Mouse (Mus musculus) CD4-positive, CD25-positive, alpha-beta regulatory T cell, adult 4 months (primary cell): ENCODE measurements around the gene Olfr1510. TPM values are rescaled to one million over a fixed set of nuclear protein-coding genes. Genes with fewer than 3 reads are reported as not detected.
"Not testable (repeated sequence)": the region's sequence is repeated elsewhere in the genome, so short reads cannot be mapped to it uniquely, and the experiment has no call there.

Source experiments
- ATAC-seq: one replicate; pipeline ENCODE4 v1.8.0; 2017
- polyA plus RNA-seq, 2 experiments: library from polyadenylated mRNA; unstranded; fragments of 100-300 nt; shearing (Covaris generic); gene quantifications; one replicate each; pipeline ENCODE4 v1.2.1; 2017

Gene Olfr1510
- polyA plus RNA-seq: not detected

DNA sequence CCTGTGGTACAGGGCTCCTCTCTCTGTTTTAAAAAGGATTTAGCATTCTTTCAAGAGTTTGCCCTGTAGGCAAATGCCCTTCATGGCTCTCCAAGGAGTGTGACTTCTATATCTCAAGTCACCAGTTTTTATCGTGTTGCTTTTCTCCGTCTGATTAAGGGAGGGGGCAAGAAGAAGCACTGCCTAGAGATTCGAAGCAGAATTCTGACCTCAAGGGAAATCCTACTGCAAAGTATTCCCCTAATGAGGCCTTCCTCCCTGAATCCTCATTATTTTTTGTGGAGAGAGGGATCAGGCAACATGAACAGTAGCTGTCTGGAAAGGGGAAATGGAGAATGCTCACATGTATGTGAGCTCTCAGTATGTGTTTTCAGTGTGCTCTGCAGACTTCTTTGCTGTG is at the start of gene Olfr1510:
Olfr1510 (minus strand) TSS at position 101 of the 400 bp plus-strand sequence.
- no peak for ATAC-seq

DNA sequence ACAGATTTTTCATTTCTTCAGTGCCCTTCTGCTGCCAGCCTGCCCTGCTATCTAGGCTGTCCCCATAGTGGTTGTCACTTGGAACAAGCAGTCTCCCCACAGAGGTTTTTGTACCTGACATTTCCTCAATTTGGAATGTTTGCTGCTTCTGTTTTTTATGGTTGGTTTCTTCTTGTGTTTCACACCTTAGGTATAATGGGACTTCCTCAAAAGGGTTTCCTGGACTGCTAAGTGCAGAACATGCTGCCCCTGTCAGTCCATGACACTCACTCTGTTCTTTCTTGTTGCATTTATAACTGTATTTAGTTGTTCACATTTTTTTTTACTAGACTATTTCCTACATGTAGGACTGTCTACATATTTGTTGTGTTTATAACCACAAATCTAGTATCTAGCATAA is 47.8 kb upstream of the Olfr1510 start:
- no peak for ATAC-seq

DNA sequence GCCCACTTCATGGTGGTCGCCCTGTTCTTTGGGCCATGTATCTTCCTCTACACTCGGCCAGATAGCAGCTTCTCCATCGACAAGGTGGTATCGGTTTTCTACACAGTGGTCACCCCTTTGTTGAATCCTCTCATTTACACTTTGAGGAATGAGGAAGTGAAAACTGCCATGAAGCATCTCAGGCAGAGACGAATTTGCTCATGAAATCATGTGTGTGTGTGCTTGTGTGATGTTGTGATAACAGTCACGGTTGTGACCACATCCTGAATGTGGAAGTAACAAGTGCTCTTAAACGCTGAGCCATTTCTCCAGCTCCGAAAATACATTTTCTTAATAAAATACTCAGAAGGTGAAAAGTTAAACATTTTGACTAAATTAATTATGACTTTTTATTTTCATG is 37.0 kb upstream of the Olfr1510 start:
- ATAC-seq: peak; percentile 37

DNA sequence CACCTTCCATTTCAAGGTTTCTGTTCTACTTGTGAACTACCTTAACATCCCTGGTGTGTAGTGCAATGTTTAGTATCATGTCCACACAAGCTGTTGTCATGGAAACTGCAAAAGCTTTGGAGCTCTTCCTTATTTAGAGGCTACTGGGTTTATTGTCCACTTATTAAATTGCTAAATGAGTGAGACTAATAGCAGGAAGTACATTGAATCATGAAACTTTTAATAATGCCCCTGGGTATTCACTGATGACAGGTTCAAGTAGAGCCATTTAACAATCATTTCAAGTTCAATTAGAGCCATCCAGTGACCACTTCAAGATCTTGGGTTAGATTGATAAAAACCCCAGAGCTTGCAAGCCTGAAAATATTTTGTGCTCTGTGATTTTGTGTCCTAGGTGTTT is 28.5 kb upstream of the Olfr1510 start, which contains the start of gene Olfr1509:
Olfr1509 (plus strand) TSS at position 301 of the 400 bp plus-strand sequence.
- no peak for ATAC-seq

DNA sequence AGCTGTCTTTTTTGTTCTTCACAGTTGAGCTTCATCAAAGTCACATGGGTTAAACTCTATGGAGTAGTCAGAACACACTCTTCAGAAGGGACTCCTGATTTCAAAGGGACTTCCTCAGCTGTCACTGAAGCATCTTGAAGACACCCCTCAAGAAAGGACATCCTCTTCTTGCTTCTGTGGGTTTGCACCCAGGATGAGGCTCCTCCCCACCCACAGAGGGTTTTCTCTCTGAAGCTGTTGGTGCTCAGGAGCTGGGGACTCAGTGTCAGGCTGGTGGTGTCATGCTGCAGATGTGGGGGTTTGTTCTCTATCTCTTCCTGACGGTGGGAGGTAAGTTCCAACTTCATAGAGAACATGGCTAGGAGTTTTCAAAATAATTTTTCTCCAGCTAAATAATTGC is 13.5 kb upstream of the Olfr1510 start:
- ATAC-seq: no peak

DNA sequence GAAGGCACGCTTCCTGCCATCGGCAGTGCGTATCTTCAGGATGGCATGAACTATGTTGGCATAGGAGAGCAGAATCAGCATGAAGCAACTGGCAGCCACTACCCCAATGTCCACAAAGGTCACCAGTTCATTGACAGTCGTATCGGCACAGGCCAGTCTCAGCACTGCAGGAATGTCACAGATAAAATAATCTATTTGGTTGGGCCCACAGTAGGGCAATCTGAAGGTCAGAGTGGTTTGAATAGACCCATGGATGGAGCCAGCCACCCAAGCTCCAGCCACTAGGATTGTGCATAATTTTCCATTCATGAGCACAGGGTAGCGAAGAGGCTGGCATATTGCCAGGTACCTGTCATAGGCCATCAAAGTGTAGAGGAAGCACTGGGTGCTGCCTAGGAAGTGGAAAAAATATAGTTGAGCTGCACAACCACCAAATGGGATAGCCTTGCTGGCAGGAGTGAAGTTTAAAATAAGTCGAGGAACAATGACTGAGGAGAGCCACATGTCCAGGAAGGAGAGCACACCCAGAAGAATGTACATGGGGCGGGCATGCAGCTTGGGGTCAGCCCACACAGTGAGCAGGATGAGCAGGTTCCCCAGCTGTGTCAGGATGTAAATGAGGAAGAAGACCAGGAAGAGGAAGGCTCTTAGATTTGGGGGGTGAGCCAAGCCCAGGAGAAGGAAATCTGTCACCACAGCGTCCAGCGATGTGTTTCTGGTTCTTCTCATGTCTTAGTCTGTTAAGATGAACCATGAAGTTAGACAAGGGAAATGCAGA is 3.8 kb downstream of the Olfr1510 start:
- ATAC-seq: not testable (repeated sequence)

DNA sequence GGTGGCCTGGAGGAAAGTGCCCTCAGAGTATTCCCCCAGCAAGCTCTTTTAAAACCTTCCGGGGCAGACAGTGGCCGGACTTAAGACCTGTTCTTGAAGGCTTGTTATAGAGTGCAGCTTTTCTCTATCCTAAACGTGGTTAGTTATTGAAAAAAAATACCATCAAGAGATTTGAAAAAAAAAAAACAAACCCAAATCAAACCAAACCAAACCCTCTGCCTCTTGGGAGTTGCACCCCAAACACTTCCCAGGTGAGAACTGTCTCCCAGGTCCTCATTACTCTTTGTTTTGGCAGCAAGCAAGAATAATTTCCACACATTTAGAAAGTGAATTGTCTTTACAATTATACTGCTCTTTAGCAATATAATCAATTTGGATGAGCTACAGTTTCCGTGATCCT is 16.9 kb downstream of the Olfr1510 start, which contains the start of gene Olfr1511:
Olfr1511 (minus strand) TSS at position 101 of the 400 bp plus-strand sequence.
- no peak for ATAC-seq

DNA sequence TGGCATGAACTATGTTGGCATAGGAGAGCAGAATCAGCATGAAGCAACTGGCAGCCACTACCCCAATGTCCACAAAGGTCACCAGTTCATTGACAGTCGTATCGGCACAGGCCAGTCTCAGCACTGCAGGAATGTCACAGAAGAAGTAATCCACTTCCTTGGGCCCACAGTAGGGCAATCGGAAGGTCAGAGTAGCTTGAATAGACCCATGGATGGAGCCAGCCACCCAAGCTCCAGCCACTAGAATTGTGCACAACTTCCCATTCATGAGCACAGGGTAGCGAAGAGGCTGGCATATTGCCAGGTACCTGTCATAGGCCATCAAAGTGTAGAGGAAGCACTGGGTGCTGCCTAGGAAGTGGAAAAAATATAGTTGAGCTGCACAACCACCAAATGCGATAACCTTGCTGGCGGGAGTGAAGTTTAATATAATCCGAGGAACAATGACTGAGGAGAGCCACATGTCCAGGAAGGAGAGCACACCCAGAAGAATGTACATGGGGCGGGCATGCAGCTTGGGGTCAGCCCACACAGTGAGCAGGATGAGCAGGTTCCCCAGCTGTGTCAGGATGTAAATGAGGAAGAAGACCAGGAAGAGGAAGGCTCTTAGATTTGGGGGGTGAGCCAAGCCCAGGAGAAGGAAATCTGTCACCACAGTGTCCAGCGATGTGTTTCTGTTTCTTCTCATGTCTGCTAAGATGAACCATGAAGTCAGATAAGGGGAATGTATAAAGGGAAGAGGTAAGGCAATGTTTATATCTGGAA is 23.9 kb downstream of the Olfr1510 start:
- ATAC-seq: not testable (repeated sequence)

DNA sequence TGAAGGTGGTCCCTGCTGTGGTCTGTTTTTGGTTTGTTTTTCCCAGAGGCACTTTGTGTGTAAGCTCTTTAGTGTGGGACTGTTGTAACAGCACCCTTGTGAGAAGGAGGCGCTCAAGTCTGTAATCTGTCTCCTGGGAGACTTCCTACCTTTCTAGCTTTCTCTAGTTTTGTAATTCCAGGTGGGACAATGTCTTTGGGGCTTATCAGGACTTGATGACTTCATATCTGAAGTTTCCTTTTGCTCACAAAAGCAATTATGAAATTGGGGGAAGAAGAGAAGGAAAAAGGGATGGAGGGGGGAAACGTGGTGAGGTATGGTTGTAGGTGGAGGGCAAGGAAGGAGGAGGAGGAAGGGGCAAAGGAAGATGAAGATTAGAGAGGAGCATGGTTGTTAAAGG is 35.1 kb downstream of the Olfr1510 start, which contains the start of gene Olfr1512:
Olfr1512 (minus strand) TSS at position 101 of the 400 bp plus-strand sequence.
- no peak for ATAC-seq

DNA sequence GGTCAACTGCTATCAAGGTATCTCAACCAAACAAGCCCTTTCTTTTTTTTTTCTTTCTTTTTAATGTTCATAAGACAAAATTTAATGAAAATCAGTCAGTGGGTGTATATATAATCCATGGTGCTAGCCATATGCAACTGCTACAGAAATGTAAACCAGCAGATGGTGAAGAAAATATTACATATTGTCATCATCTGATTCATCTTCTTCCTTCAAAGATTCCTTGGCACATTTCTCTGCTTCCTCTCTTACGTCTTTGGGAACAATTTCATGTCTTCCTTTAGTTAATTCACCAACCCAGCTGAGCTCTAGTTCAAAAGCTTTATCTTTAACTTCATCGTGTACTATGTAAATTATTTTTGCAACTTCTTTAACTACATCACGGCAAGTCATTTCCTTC is 45.4 kb downstream of the Olfr1510 start:
- no peak for ATAC-seq

Other genes starting within 250 kb of the Olfr1510 start
- gene Supt16, start 217.0 kb downstream of the Olfr1510 start, polyA plus RNA-seq: 10 to 100 TPM; 37.9 to 39.5 TPM
- 10 to 100 TPM; 76.7 to 83.0 TPM for gene Chd8, start 156.6 kb downstream of the Olfr1510 start, polyA plus RNA-seq
- 10 to 100 TPM; 67.6 to 86.8 TPM for gene Tox4, start 135.2 kb downstream of the Olfr1510 start, polyA plus RNA-seq
- 10 to 100 TPM; 17.0 to 25.5 TPM for gene Rab2b, start 134.8 kb downstream of the Olfr1510 start, polyA plus RNA-seq
- gene Mettl3, start 109.2 kb downstream of the Olfr1510 start, polyA plus RNA-seq: 10 to 100 TPM; 48.2 to 65.2 TPM
- 1 to 10 TPM; 2.2 to 5.6 TPM for gene Sall2, start 85.6 kb downstream of the Olfr1510 start, polyA plus RNA-seq
- not detected for gene Olfr1513, start 58.0 kb downstream of the Olfr1510 start, polyA plus RNA-seq
- gene Olfr1512, start 35.2 kb downstream of the Olfr1510 start, polyA plus RNA-seq: not detected
- gene Olfr1511, start 17.0 kb downstream of the Olfr1510 start, polyA plus RNA-seq: not detected
- gene Olfr1509, start 28.6 kb upstream of the Olfr1510 start, polyA plus RNA-seq: not detected
- gene Olfr1508, start 53.1 kb upstream of the Olfr1510 start, polyA plus RNA-seq: not detected
- gene Olfr1507, start 81.4 kb upstream of the Olfr1510 start, polyA plus RNA-seq: not detected